10 mouse cellular contexts compared by ENCODE assay signal in genomic region chr11:55416609-55417265, GRCm38 (mm10). TPM values are rescaled to one million over a fixed set of nuclear protein-coding genes. Genes with fewer than 3 reads are reported as not detected.
DNase-seq lines count a peak whose midpoint lies in the region; ATAC-seq and TF ChIP-seq lines count a peak whose summit lies in the region.
"Had no signal": no experiment of that assay in that cellular context is flagged by ENCODE, and none has a peak within 500 bp of the region (broad histone marks: within the 10 kb centered on the region; RNA-seq: fewer than 3 reads in every experiment).

No protein-coding gene starts in this region.

- H3K36me3 ChIP-seq in kidney, postnatal 0 days (ENCODE audit: insufficient read depth, low read length) = 0 out of 2 replicates have a peak, but pooled peaks cover 6% of the 10 kb centered on the region
- 0 out of 2 replicates have a peak, but pooled peaks cover 2% of the 10 kb centered on the region for H3K36me3 ChIP-seq in heart, embryonic 15.5 days
- H3K36me3 ChIP-seq in limb, embryonic 15.5 days = peaks cover 18% of the 10 kb centered on the region

- no peaks in the 10 kb centered on the region for H3K27me3 ChIP-seq in kidney, postnatal 0 days (ENCODE audit: insufficient read depth, low read length)
- H3K27me3 ChIP-seq in heart, embryonic 15.5 days = no peaks in the 10 kb centered on the region
- no peaks in the 10 kb centered on the region for H3K27me3 ChIP-seq in limb, embryonic 15.5 days
- H3K27me3 ChIP-seq: Patski had no signal

- H3K4me1 ChIP-seq in kidney, postnatal 0 days (replicated peaks; ENCODE audit: insufficient read depth, low read length) = peaks cover 18% of the 10 kb centered on the region; the same call in 1 of the 2 replicates
- H3K4me1 ChIP-seq in heart, embryonic 15.5 days (replicated peaks) = peaks cover 67% of the 10 kb centered on the region
- peaks cover 61% of the 10 kb centered on the region for H3K4me1 ChIP-seq in limb, embryonic 15.5 days

- no peak for ATAC-seq in kidney, postnatal 0 days (replicated peaks; ENCODE audit: low FRiP score, low read depth)
- ATAC-seq in common myeloid progenitor, adult 5-6 weeks (replicated peaks; ENCODE audit: low read depth, poor library complexity, severe bottlenecking) = peak; percentile 21; the same call in 1 of the 2 replicates
- no peak for ATAC-seq in heart, embryonic 15.5 days (replicated peaks; ENCODE audit: insufficient number of reproducible peaks, insufficient read depth, low FRiP score, low read depth)
- ATAC-seq in limb, embryonic 15.5 days (ENCODE audit: insufficient number of reproducible peaks, low FRiP score, low TSS enrichment, low read depth) = no peak
- ATAC-seq: Patski had no signal

- H3K9ac ChIP-seq in kidney, postnatal 0 days (ENCODE audit: low read depth, low read length) = no peak overlapping the region
- peak overlapping the region; percentile 41 for H3K9ac ChIP-seq in heart, embryonic 15.5 days
- H3K9ac ChIP-seq in limb, embryonic 15.5 days = no peak overlapping the region; the same call in 1 of the 2 replicates

- TF ChIP-seq CTCF in kidney, postnatal 0 days (IDR thresholded peaks at IDR 0.05; ENCODE audit: low read depth) = no peak

- peak overlapping the region; percentile 64 for H3K4me2 ChIP-seq in kidney, postnatal 0 days (ENCODE audit: low read length)
- peak overlapping the region; percentile 83 for H3K4me2 ChIP-seq in heart, embryonic 15.5 days
- H3K4me2 ChIP-seq in limb, embryonic 15.5 days = peak overlapping the region; percentile 59

- WGBS in kidney, postnatal 0 days = 36% methylated on average over 6 of the region's 6 CpGs
- WGBS in heart, embryonic 15.5 days = 33% methylated on average over 6 of the region's 6 CpGs
- WGBS in limb, embryonic 15.5 days = 51% methylated on average over 6 of the region's 6 CpGs

- H3K27ac ChIP-seq in kidney, postnatal 0 days = peak overlapping the region; percentile 94
- H3K27ac ChIP-seq in heart, embryonic 15.5 days = peak overlapping the region; percentile 94
- H3K27ac ChIP-seq in limb, embryonic 15.5 days = peak overlapping the region; percentile 95

- peak; percentile 67 for DNase-seq in kidney, postnatal 0 days (ENCODE audit: low spot score)
- DNase-seq in kidney, adult 18-20 months = no peak
- no peak for DNase-seq in right cerebral cortex, postnatal 10 days (ENCODE audit: low spot score in 2 of 2)
- DNase-seq in thymus, postnatal 14 days = no peak
- DNase-seq in cerebellum, postnatal 36 days = no peak
- DNase-seq: layer of hippocampus, adult 9-11 months had no signal

- H3K9me3 ChIP-seq in kidney, postnatal 0 days (replicated peaks; ENCODE audit: low read length) = no peaks in the 10 kb centered on the region
- H3K9me3 ChIP-seq in heart, embryonic 15.5 days (replicated peaks) = no peaks in the 10 kb centered on the region
- H3K9me3 ChIP-seq in limb, embryonic 15.5 days = no peaks in the 10 kb centered on the region

- peak overlapping the region; percentile 56; the same call in 1 of the 2 replicates for H3K4me3 ChIP-seq in kidney, postnatal 0 days (replicated peaks; ENCODE audit: low read depth, low read length)
- H3K4me3 ChIP-seq in heart, embryonic 15.5 days = peak overlapping the region; percentile 66
- peak overlapping the region; percentile 66 for H3K4me3 ChIP-seq in limb, embryonic 15.5 days

RNA-seq across cellular contexts. Expression of gene Sparc, which starts 6.2 kb away (rescaled TPM):
- polyA plus RNA-seq in kidney, postnatal 0 days (2015; fragmentation: Nextera tagmentation; extraction: Ambion mirVana) = 1,281 and 1,429 TPM in 2 replicates
- total RNA-seq in common myeloid progenitor, adult 5-6 weeks (2017) = not detected in 2 replicates
- polyA plus RNA-seq in heart, embryonic 15.5 days (2015; fragmentation: Nextera tagmentation; extraction: Ambion mirVana) = 1,914 and 2,149 TPM in 2 replicates
- polyA plus RNA-seq in limb, embryonic 15.5 days (2015; fragmentation: Nextera tagmentation; extraction: Ambion mirVana) = 3,190 and 4,050 TPM in 2 replicates

RNA-seq across cellular contexts. Expression of gene Atox1, which starts 44.3 kb away (rescaled TPM):
- 495 and 517 TPM in 2 replicates for polyA plus RNA-seq in kidney, postnatal 0 days (2015; fragmentation: Nextera tagmentation; extraction: Ambion mirVana)
- 27.7 and 48.8 TPM in 2 replicates for total RNA-seq in common myeloid progenitor, adult 5-6 weeks (2017)
- polyA plus RNA-seq in heart, embryonic 15.5 days (2015; fragmentation: Nextera tagmentation; extraction: Ambion mirVana) = 252 and 260 TPM in 2 replicates
- 448 and 491 TPM in 2 replicates for polyA plus RNA-seq in limb, embryonic 15.5 days (2015; fragmentation: Nextera tagmentation; extraction: Ambion mirVana)

RNA-seq across cellular contexts. Expression of gene G3bp1, which starts 52.7 kb away (rescaled TPM):
- polyA plus RNA-seq in kidney, postnatal 0 days (2015; fragmentation: Nextera tagmentation; extraction: Ambion mirVana) = 109 and 119 TPM in 2 replicates
- total RNA-seq in common myeloid progenitor, adult 5-6 weeks (2017) = 123 and 135 TPM in 2 replicates
- 94.4 and 105 TPM in 2 replicates for polyA plus RNA-seq in heart, embryonic 15.5 days (2015; fragmentation: Nextera tagmentation; extraction: Ambion mirVana)
- 153 and 158 TPM in 2 replicates for polyA plus RNA-seq in limb, embryonic 15.5 days (2015; fragmentation: Nextera tagmentation; extraction: Ambion mirVana)
